Mouse (Mus musculus) liver, embryonic 14.5 days (tissue): ENCODE results near the gene Uchl5.

ENCODE experiments used
- CTCF ChIP-seq: IDR thresholded peaks from 2 replicates; pipeline ENCODE4 v1.5.1; 2016; ENCODE audit warnings: antibody characterized with exemption, low read depth, control low read depth
- EP300 ChIP-seq: IDR thresholded peaks from 2 replicates; pipeline ENCODE4 v1.6.1; 2016; ENCODE audit warnings: antibody characterized with exemption, low read depth

DNA sequence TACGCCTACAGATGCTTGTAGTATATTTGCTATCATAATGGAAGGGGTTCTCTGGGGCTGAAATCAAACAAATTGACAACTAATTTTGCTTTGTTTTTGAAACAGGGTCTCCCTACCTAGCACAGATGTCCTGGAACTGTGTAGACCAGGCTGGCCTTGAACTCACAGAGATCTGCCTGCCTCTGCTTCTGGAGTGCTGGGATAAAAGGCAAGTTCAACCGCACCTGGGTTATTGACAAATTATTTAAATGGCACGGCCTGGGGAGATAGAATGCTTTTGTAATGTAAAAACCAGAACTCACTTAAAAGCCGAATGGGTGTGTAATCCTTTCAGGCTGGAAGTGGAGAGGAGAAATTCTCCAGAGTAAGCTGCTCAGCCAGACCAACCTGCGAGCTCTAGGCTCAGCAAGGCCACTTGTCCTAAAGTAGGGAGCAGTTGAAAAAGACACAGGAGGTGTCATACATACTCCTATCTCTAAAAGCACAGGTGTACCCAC lies 43.1 kb upstream of the Uchl5 start:
- TF ChIP-seq CTCF = no peak
- TF ChIP-seq EP300 = no peak
